Mouse (Mus musculus): Measurements from ENCODE around the gene Clnk.
"Not testable (repeated sequence)": the region's sequence is repeated elsewhere in the genome, so short reads cannot be mapped to it uniquely, and the experiment has no call there.

Gene Clnk

GRCm38 (mm10) chr5:38876622-38877021 lies at the start of gene Clnk:
Gene Clnk (minus strand): TSS chr5:38876812.
- DNase-seq: no peak

GRCm38 (mm10) chr5:38905271-38905670 lies 28.7 kb upstream of the Clnk start:
- no peak for DNase-seq

- DNase-seq: no peak
Observed at GRCm38 (mm10) chr5:38904528-38905044, 28.0 kb upstream of the Clnk start.

- DNase-seq: no peak
Observed at GRCm38 (mm10) chr5:38902889-38903288, 26.3 kb upstream of the Clnk start.

- no peak for DNase-seq
Observed at GRCm38 (mm10) chr5:38899051-38899450, 22.4 kb upstream of the Clnk start.

- no peak for DNase-seq
Observed at GRCm38 (mm10) chr5:38888646-38889045, 12.0 kb upstream of the Clnk start.

- peak; percentile 32 to 70 for DNase-seq
Observed at GRCm38 (mm10) chr5:38886623-38887275, 10.1 kb upstream of the Clnk start.

- not testable (repeated sequence) for DNase-seq
Observed at GRCm38 (mm10) chr5:38882635-38883034, 6.0 kb upstream of the Clnk start.

- peak; percentile 74 to 87 for DNase-seq
Observed at GRCm38 (mm10) chr5:38881728-38882620, 5.4 kb upstream of the Clnk start.

GRCm38 (mm10) chr5:38881416-38881727 lies 4.8 kb upstream of the Clnk start:
- no peak for DNase-seq

- DNase-seq: no peak
Observed at GRCm38 (mm10) chr5:38879989-38880706, 3.5 kb upstream of the Clnk start.

GRCm38 (mm10) chr5:38875403-38875802 lies 1.2 kb downstream of the Clnk start:
- no peak for DNase-seq

- no peak for DNase-seq
Observed at GRCm38 (mm10) chr5:38874931-38875330, 1.7 kb downstream of the Clnk start.

- no peak for DNase-seq
Observed at GRCm38 (mm10) chr5:38872906-38873305, 3.7 kb downstream of the Clnk start.

GRCm38 (mm10) chr5:38871591-38871990 lies 5.0 kb downstream of the Clnk start:
- DNase-seq: peak; percentile 95 to 96

GRCm38 (mm10) chr5:38870485-38870884 lies 6.1 kb downstream of the Clnk start:
- no peak for DNase-seq

- DNase-seq: no peak
Observed at GRCm38 (mm10) chr5:38869976-38870375, 6.6 kb downstream of the Clnk start.

- DNase-seq: no peak
Observed at GRCm38 (mm10) chr5:38864624-38865023, 12.0 kb downstream of the Clnk start.

GRCm38 (mm10) chr5:38863029-38863428 lies 13.6 kb downstream of the Clnk start:
- peak in 1 of 2 experiments; percentile 44 for DNase-seq

- DNase-seq: peak; percentile 85 to 88
Observed at GRCm38 (mm10) chr5:38862288-38862985, 14.2 kb downstream of the Clnk start.

GRCm38 (mm10) chr5:38858015-38858721 lies 18.4 kb downstream of the Clnk start:
- DNase-seq: no peak

GRCm38 (mm10) chr5:38857591-38857990 lies 19.0 kb downstream of the Clnk start:
- no peak for DNase-seq

Data from cerebellum, postnatal 14 days (tissue).